Mouse (Mus musculus): ENCODE measurements around the gene Acsf3. TPM values are rescaled to one million over a fixed set of nuclear protein-coding genes. Genes with fewer than 3 reads are reported as not detected.

The Acsf3 gene
- polyA plus RNA-seq, 1 experiment, result 18.6 TPM

GRCm38 (mm10) chr8:122794175-122794454 lies 18.8 kb downstream of the Acsf3 start:
- H3K4me1 ChIP-seq (ENCODE audit: control insufficient read depth, insufficient read depth, low read length), result no peaks in the 10 kb centered on the region; the same call in 1 of the 2 replicates
- H3K27me3 ChIP-seq (ENCODE audit: control insufficient read depth, insufficient read depth, low read length), result no peaks in the 10 kb centered on the region
- H3K36me3 ChIP-seq (ENCODE audit: control insufficient read depth, insufficient read depth, low read length), result no peaks in the 10 kb centered on the region
- TF ChIP-seq POLR2A (IDR thresholded peaks at IDR 0.05; ENCODE audit: control insufficient read depth, low read depth, low read length), result no peak
- no peak for TF ChIP-seq CTCF (IDR thresholded peaks at IDR 0.05; ENCODE audit: control insufficient read depth, insufficient read depth, insufficient replicate concordance, low read depth, low read length)
- no peak overlapping the region for H3K27ac ChIP-seq (ENCODE audit: control insufficient read depth, insufficient read depth, low read depth, low read length)
- no peak overlapping the region for H3K4me3 ChIP-seq (ENCODE audit: control insufficient read depth, low read depth, low read length)

- Histone ChIP-seq H3K27ac (ENCODE audit: control insufficient read depth, insufficient read depth, low read depth, low read length) (no peak overlapping the region), H3K36me3 (ENCODE audit: control insufficient read depth, insufficient read depth, low read length) (no peaks in the 10 kb centered on the region), H3K4me3 (ENCODE audit: control insufficient read depth, low read depth, low read length) (no peak overlapping the region), H3K4me1 (ENCODE audit: control insufficient read depth, insufficient read depth, low read length) (no peaks in the 10 kb centered on the region; the same call in 1 of the 2 replicates), H3K27me3 (ENCODE audit: control insufficient read depth, insufficient read depth, low read length) (no peaks in the 10 kb centered on the region)
- no peak for TF ChIP-seq POLR2A (IDR thresholded peaks at IDR 0.05; ENCODE audit: control insufficient read depth, low read depth, low read length)
- TF ChIP-seq CTCF (IDR thresholded peaks at IDR 0.05; ENCODE audit: control insufficient read depth, insufficient read depth, insufficient replicate concordance, low read depth, low read length), result no peak
Measured at GRCm38 (mm10) chr8:122803906-122804761, 28.8 kb downstream of the Acsf3 start.

GRCm38 (mm10) chr8:122805349-122805748 lies 30.1 kb downstream of the Acsf3 start:
- Histone ChIP-seq H3K36me3 (ENCODE audit: control insufficient read depth, insufficient read depth, low read length) (no peaks in the 10 kb centered on the region), H3K27ac (ENCODE audit: control insufficient read depth, insufficient read depth, low read depth, low read length) (no peak overlapping the region), H3K4me3 (ENCODE audit: control insufficient read depth, low read depth, low read length) (no peak overlapping the region), H3K4me1 (ENCODE audit: control insufficient read depth, insufficient read depth, low read length) (no peaks in the 10 kb centered on the region), H3K27me3 (ENCODE audit: control insufficient read depth, insufficient read depth, low read length) (no peaks in the 10 kb centered on the region)
- TF ChIP-seq CTCF (IDR thresholded peaks at IDR 0.05; ENCODE audit: control insufficient read depth, insufficient read depth, insufficient replicate concordance, low read depth, low read length) (no peak), POLR2A (IDR thresholded peaks at IDR 0.05; ENCODE audit: control insufficient read depth, low read depth, low read length) (no peak)

- no peaks in the 10 kb centered on the region for H3K27me3 ChIP-seq (ENCODE audit: control insufficient read depth, insufficient read depth, low read length)
- no peaks in the 10 kb centered on the region for H3K36me3 ChIP-seq (ENCODE audit: control insufficient read depth, insufficient read depth, low read length)
- TF ChIP-seq CTCF (IDR thresholded peaks at IDR 0.05; ENCODE audit: control insufficient read depth, insufficient read depth, insufficient replicate concordance, low read depth, low read length) (no peak), POLR2A (IDR thresholded peaks at IDR 0.05; ENCODE audit: control insufficient read depth, low read depth, low read length) (no peak)
- no peak overlapping the region for H3K27ac ChIP-seq (ENCODE audit: control insufficient read depth, insufficient read depth, low read depth, low read length)
- no peak overlapping the region for H3K4me3 ChIP-seq (ENCODE audit: control insufficient read depth, low read depth, low read length)
- no peaks in the 10 kb centered on the region for H3K4me1 ChIP-seq (ENCODE audit: control insufficient read depth, insufficient read depth, low read length)
Measured at GRCm38 (mm10) chr8:122806956-122807538, 31.8 kb downstream of the Acsf3 start.

- Histone ChIP-seq H3K27me3 (ENCODE audit: control insufficient read depth, insufficient read depth, low read length) (no peaks in the 10 kb centered on the region), H3K4me3 (ENCODE audit: control insufficient read depth, low read depth, low read length) (no peak overlapping the region), H3K4me1 (ENCODE audit: control insufficient read depth, insufficient read depth, low read length) (no peaks in the 10 kb centered on the region), H3K27ac (ENCODE audit: control insufficient read depth, insufficient read depth, low read depth, low read length) (no peak overlapping the region), H3K36me3 (ENCODE audit: control insufficient read depth, insufficient read depth, low read length) (no peaks in the 10 kb centered on the region)
- TF ChIP-seq CTCF (IDR thresholded peaks at IDR 0.05; ENCODE audit: control insufficient read depth, insufficient read depth, insufficient replicate concordance, low read depth, low read length) (no peak), POLR2A (IDR thresholded peaks at IDR 0.05; ENCODE audit: control insufficient read depth, low read depth, low read length) (no peak)
Measured at GRCm38 (mm10) chr8:122807907-122808306, 32.6 kb downstream of the Acsf3 start.

- Histone ChIP-seq H3K4me1 (ENCODE audit: control insufficient read depth, insufficient read depth, low read length) (no peaks in the 10 kb centered on the region), H3K36me3 (ENCODE audit: control insufficient read depth, insufficient read depth, low read length) (no peaks in the 10 kb centered on the region)
- TF ChIP-seq CTCF (IDR thresholded peaks at IDR 0.05; ENCODE audit: control insufficient read depth, insufficient read depth, insufficient replicate concordance, low read depth, low read length), result no peak
- no peak for TF ChIP-seq POLR2A (IDR thresholded peaks at IDR 0.05; ENCODE audit: control insufficient read depth, low read depth, low read length)
Measured at GRCm38 (mm10) chr8:122810376-122810775, 35.1 kb downstream of the Acsf3 start.

GRCm38 (mm10) chr8:122811870-122812494 lies 36.7 kb downstream of the Acsf3 start:
- no peaks in the 10 kb centered on the region for H3K4me1 ChIP-seq (ENCODE audit: control insufficient read depth, insufficient read depth, low read length)
- no peak overlapping the region for H3K4me3 ChIP-seq (ENCODE audit: control insufficient read depth, low read depth, low read length)
- H3K27ac ChIP-seq (ENCODE audit: control insufficient read depth, insufficient read depth, low read depth, low read length), result no peak overlapping the region
- TF ChIP-seq POLR2A (IDR thresholded peaks at IDR 0.05; ENCODE audit: control insufficient read depth, low read depth, low read length) (no peak), CTCF (IDR thresholded peaks at IDR 0.05; ENCODE audit: control insufficient read depth, insufficient read depth, insufficient replicate concordance, low read depth, low read length) (no peak)
- H3K27me3 ChIP-seq (ENCODE audit: control insufficient read depth, insufficient read depth, low read length), result no peaks in the 10 kb centered on the region
- no peaks in the 10 kb centered on the region for H3K36me3 ChIP-seq (ENCODE audit: control insufficient read depth, insufficient read depth, low read length)

More at GRCm38 (mm10) chr8:122810376-122810775, 35.1 kb downstream of the Acsf3 start:
- no peak overlapping the region for H3K4me3 ChIP-seq (ENCODE audit: control insufficient read depth, low read depth, low read length)
- H3K27me3 ChIP-seq (ENCODE audit: control insufficient read depth, insufficient read depth, low read length), result no peaks in the 10 kb centered on the region
- no peak overlapping the region for H3K27ac ChIP-seq (ENCODE audit: control insufficient read depth, insufficient read depth, low read depth, low read length)

All from testis, adult 2 months (tissue).